Mouse (Mus musculus) megakaryocyte, adult 5-6 weeks (primary cell): ENCODE results near the gene Banf2. TPM values are rescaled to one million over a fixed set of nuclear protein-coding genes. Genes with fewer than 3 reads are reported as not detected.
A peak's percentile ranks its signal among the peaks of the same experiment; 100 is the strongest.

ENCODE experiments used
- ATAC-seq: 2 replicates; pipeline ENCODE4 v1.8.0; 2016; ENCODE audit warnings: mild to moderate bottlenecking, inconsistent platforms; ENCODE audit not compliant: poor library complexity, severe bottlenecking
- total RNA-seq, 2 experiments: library from RNA; stranded (forward) in 1 of 2; stranded (reverse) in 1 of 2; fragments of 153-499, 151-499 nt in 1 of 2; fragments of 221-1000, 200-1000 nt in 1 of 2; gene quantifications; 2 replicates each; pipeline versions ENCODE4 v1.2.3 to v1.2.4; 2015 to 2017

The Banf2 gene
- not detected in 2 replicates for total RNA-seq (2015)
- total RNA-seq (2017), result not detected in 2 replicates

- ATAC-seq, result no peak
Measured at GRCm38 (mm10) chr2:144032664-144033063, at the start of gene Banf2. Gene Banf2, plus strand, starts transcription at chr2:144033059.

- no peak for ATAC-seq
Measured at GRCm38 (mm10) chr2:143983482-143983881, 49.4 kb upstream of the Banf2 start.

- ATAC-seq, result no peak
Measured at GRCm38 (mm10) chr2:143987485-143987884, 45.4 kb upstream of the Banf2 start.

GRCm38 (mm10) chr2:143988016-143988415 lies 44.8 kb upstream of the Banf2 start:
- no peak for ATAC-seq

GRCm38 (mm10) chr2:143990997-143991396 lies 41.9 kb upstream of the Banf2 start:
- peak; percentile 71 for ATAC-seq

- ATAC-seq, result no peak
Measured at GRCm38 (mm10) chr2:143991964-143992672, 40.7 kb upstream of the Banf2 start.

- no peak for ATAC-seq
Measured at GRCm38 (mm10) chr2:143992977-143993376, 39.9 kb upstream of the Banf2 start.

- no peak for ATAC-seq
Measured at GRCm38 (mm10) chr2:144002229-144002984, 30.5 kb upstream of the Banf2 start.

- ATAC-seq, result no peak
Measured at GRCm38 (mm10) chr2:144003544-144003943, 29.3 kb upstream of the Banf2 start.

- ATAC-seq, result no peak
Measured at GRCm38 (mm10) chr2:144005166-144005955, 27.5 kb upstream of the Banf2 start.

GRCm38 (mm10) chr2:144006686-144007085 lies 26.2 kb upstream of the Banf2 start:
- ATAC-seq, result no peak

- no peak for ATAC-seq
Measured at GRCm38 (mm10) chr2:144007211-144007610, 25.6 kb upstream of the Banf2 start.

GRCm38 (mm10) chr2:144009081-144009480 lies 23.8 kb upstream of the Banf2 start:
- peak; percentile 25 for ATAC-seq

- ATAC-seq, result peak; percentile 38
Measured at GRCm38 (mm10) chr2:144009551-144010281, 23.1 kb upstream of the Banf2 start.

- ATAC-seq, result peak; percentile 45
Measured at GRCm38 (mm10) chr2:144010282-144011044, 22.4 kb upstream of the Banf2 start.

GRCm38 (mm10) chr2:144011080-144011551 lies 21.7 kb upstream of the Banf2 start, which contains the start of gene Rrbp1:
Gene Rrbp1, minus strand, starts transcription at chr2:144011263.
- peak; percentile 78 for ATAC-seq

- no peak for ATAC-seq
Measured at GRCm38 (mm10) chr2:144014051-144014450, 18.8 kb upstream of the Banf2 start.

- no peak for ATAC-seq
Measured at GRCm38 (mm10) chr2:144014481-144014880, 18.4 kb upstream of the Banf2 start.

- ATAC-seq, result no peak
Measured at GRCm38 (mm10) chr2:144015861-144016260, 17.0 kb upstream of the Banf2 start.

GRCm38 (mm10) chr2:144019971-144020370 lies 12.9 kb upstream of the Banf2 start:
- ATAC-seq, result no peak
